Mouse (Mus musculus) right cerebral cortex, postnatal 25 days (tissue): ENCODE measurements at regions not wholly inside any gene's neighbourhood (a gene's known extent, or its start where the extent isn't known, plus 50 kb on each side); places are given as distances from the start of the nearest gene placed in this dataset.

Source experiments
- DNase-seq: peaks from one replicate; pipeline ENCODE4 v3.0.0; 2022

GRCm38 (mm10) chr3:23032064-23032463 lies 955.6 kb downstream of the Tbl1xr1 start:
- DNase-seq, result no peak

DNA sequence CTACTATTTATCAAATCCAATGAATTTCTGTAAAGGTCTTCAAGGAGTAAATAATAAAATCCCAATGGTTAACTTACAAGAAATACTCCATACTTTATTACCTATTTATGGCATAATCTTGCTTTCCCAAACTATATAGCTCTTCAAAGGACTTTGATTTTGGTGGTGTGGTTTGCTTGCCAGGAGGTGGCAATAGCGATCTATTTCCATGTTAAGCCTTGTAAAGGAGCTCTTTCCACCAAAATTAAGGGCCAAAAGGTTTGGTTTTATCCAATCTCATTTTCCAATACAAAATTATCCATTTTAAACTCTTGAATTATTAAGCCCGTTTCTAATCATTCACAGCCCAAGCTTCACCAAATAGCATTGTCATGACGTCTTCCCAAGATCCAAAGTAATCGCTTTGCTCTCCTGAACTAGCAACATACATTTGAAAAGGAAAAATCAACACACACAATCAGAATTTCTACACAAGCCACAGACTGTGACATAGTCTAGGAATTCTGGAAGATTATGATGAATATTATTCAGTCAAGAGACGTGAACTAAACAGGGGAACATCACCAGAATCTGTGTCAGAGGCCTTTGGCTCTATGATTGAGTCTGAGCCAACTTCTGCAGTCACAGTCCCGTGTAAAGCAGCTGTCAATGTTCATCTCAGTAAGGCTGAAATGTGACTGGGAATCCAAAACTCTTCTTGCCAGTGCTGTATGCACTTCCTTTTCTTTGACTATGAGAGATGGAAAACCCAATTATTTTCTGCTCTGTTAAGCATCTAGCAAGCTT lies 986.9 kb downstream of the Tbl1xr1 start:
- peak; percentile 4 for DNase-seq

DNA sequence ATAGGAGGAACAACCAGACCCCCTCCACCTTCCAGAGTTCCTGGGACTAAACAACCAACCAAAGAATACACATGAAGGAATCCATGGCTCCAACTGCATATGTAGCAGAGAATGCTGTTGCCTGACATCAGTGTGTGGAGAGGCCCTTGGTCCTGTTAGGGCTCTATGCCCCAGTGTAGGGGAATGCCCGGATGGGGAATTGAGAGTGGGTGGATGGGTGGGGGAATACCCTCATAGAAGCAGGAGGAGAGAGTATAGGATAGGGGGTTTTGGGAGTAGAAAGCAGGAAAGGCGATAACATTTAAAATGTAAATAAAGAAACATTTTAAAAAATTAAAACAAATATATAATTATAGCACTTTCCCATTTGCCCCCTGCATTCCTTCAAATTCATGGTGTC lies 995.0 kb downstream of the Tbl1xr1 start:
- DNase-seq, result no peak
